Mouse (Mus musculus): ENCODE measurements around the gene Tmem243. TPM values are rescaled to one million over a fixed set of nuclear protein-coding genes. Genes with fewer than 3 reads are reported as not detected.

Gene Tmem243
- total RNA-seq, 1 experiment = 7.5 TPM

DNA sequence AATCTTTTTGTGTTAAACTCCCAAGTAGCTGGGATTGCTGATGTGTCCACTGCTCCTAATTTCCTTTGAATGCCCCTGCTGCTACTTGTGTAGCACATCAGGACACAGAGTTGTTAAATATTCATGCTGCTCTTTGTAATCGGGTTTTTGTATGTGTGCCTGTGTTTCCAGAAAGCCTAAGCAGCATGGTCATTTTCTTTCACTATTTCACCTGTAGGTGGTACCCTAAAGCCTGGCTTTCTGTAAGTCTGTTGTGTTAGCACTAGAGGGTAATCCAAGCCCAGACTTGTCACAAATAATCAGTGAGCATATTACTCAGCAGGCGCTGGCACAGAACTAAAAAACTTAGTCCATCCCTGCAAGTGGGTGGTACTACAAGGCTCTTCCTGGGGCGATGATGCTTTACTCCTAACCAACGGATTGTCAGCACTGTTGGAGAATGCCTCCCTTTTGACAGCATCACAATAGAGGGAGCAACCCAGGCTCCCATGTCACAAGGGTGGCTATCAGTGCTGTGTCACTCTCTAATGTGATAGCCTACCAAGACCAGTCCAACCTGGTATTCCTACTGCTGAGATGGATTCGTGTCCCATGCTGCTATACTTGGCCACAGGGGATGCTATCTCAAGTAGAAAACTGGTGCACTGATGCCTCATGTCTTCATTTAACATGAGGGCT, 27.2 kb upstream of the Tmem243 start:
- Histone ChIP-seq H3K9me3 (ENCODE audit: control insufficient read depth, insufficient read depth, low read depth, low read length) (no peaks in the 10 kb centered on the region), H3K27ac (ENCODE audit: insufficient read depth, low read depth, low read length, poor library complexity, severe bottlenecking) (no peak overlapping the region), H3K36me3 (ENCODE audit: control insufficient read depth, insufficient read depth, low read length, poor library complexity, severe bottlenecking) (no peaks in the 10 kb centered on the region), H3K4me3 (ENCODE audit: insufficient read depth in 1 of 2, low read depth in 1 of 2, low read length in 2 of 2, poor library complexity in 1 of 2, severe bottlenecking in 1 of 2) (no peak overlapping the region), H3K4me1 (ENCODE audit: control insufficient read depth in 2 of 2, insufficient read depth in 2 of 2, low read length in 2 of 2, poor library complexity in 1 of 2) (0 out of 4 replicates have a peak, but pooled peaks cover 0 to 3% of the 10 kb centered on the region in 2 experiments), H3K9ac (ENCODE audit: insufficient read depth, low read depth, low read length, poor library complexity, severe bottlenecking) (no peak overlapping the region)
- no peak for TF ChIP-seq ZC3H11A (IDR thresholded peaks at IDR 0.05; ENCODE audit: borderline replicate concordance, low read depth, low read length)
- no peak for TF ChIP-seq HCFC1 (IDR thresholded peaks at IDR 0.05; ENCODE audit: borderline replicate concordance, insufficient read depth, low read length)
- TF ChIP-seq CHD2 (IDR thresholded peaks at IDR 0.05; ENCODE audit: low read depth, low read length) = no peak
- no peak for TF ChIP-seq MAFK (IDR thresholded peaks at IDR 0.05; ENCODE audit: insufficient read depth, low read depth, low read length)
- no peak for TF ChIP-seq ZNF384 (IDR thresholded peaks at IDR 0.05; ENCODE audit: low read depth, low read length)
- DNase-seq (ENCODE audit: low read depth, low spot score) = no peak
- in situ Hi-C loops (cut with MboI; ENCODE audit: low sequenced_read_pairs in 2 of 2, unreplicated experiment in 2 of 2) = no loop called here

DNA sequence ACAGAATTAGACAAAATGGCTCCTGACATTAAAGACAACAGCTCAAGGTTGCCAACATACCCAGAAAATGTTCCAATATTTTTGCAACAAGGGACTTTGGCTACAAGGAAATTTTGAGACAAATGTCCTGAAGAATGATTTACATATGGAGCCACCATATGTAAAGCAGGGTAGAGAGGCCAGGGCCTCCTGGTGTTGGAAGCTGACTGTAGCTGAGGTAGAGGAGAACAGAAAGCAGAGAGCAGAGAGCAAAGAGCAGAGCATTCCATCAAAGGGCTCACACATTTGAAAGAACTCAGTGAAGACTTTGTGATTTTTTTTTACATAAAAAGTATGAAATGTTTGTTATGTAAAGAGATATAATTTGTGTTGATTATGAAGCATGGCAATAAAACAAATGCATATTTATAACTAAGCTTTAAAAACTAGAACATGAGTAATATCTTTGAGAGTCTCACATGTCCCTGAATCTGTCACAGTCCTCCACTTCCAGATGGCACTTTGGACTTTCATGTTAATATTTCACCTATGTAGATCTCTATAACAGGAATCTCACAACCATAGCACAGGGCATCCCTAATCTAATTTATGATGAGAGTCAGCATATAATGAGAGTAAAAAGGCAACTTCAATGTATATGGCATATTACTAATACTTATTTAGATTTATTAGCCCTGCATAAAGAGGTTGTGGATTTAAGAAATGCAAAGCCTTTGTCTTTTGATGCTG, 20.5 kb upstream of the Tmem243 start:
- DNase-seq (ENCODE audit: low read depth, low spot score) = no peak
- no peak overlapping the region for H3K4me3 ChIP-seq (ENCODE audit: insufficient read depth in 1 of 2, low read depth in 1 of 2, low read length in 2 of 2, poor library complexity in 1 of 2, severe bottlenecking in 1 of 2)
- no peak overlapping the region for H3K27ac ChIP-seq (ENCODE audit: insufficient read depth, low read depth, low read length, poor library complexity, severe bottlenecking)
- H3K9ac ChIP-seq (ENCODE audit: insufficient read depth, low read depth, low read length, poor library complexity, severe bottlenecking) = no peak overlapping the region
- H3K36me3 ChIP-seq (ENCODE audit: control insufficient read depth, insufficient read depth, low read length, poor library complexity, severe bottlenecking) = no peaks in the 10 kb centered on the region
- no peak for TF ChIP-seq CHD2 (IDR thresholded peaks at IDR 0.05; ENCODE audit: low read depth, low read length)
- TF ChIP-seq HCFC1 (IDR thresholded peaks at IDR 0.05; ENCODE audit: borderline replicate concordance, insufficient read depth, low read length) = no peak
- TF ChIP-seq ZNF384 (IDR thresholded peaks at IDR 0.05; ENCODE audit: low read depth, low read length) = no peak
- no peak for TF ChIP-seq ZC3H11A (IDR thresholded peaks at IDR 0.05; ENCODE audit: borderline replicate concordance, low read depth, low read length)
- no peak for TF ChIP-seq MAFK (IDR thresholded peaks at IDR 0.05; ENCODE audit: insufficient read depth, low read depth, low read length)
- no peaks in the 10 kb centered on the region for H3K4me1 ChIP-seq (ENCODE audit: control insufficient read depth in 2 of 2, insufficient read depth in 2 of 2, low read length in 2 of 2, poor library complexity in 1 of 2)
- H3K9me3 ChIP-seq (ENCODE audit: control insufficient read depth, insufficient read depth, low read depth, low read length) = no peaks in the 10 kb centered on the region
- in situ Hi-C loops (cut with MboI; ENCODE audit: low sequenced_read_pairs in 2 of 2, unreplicated experiment in 2 of 2) = no loop called here

DNA sequence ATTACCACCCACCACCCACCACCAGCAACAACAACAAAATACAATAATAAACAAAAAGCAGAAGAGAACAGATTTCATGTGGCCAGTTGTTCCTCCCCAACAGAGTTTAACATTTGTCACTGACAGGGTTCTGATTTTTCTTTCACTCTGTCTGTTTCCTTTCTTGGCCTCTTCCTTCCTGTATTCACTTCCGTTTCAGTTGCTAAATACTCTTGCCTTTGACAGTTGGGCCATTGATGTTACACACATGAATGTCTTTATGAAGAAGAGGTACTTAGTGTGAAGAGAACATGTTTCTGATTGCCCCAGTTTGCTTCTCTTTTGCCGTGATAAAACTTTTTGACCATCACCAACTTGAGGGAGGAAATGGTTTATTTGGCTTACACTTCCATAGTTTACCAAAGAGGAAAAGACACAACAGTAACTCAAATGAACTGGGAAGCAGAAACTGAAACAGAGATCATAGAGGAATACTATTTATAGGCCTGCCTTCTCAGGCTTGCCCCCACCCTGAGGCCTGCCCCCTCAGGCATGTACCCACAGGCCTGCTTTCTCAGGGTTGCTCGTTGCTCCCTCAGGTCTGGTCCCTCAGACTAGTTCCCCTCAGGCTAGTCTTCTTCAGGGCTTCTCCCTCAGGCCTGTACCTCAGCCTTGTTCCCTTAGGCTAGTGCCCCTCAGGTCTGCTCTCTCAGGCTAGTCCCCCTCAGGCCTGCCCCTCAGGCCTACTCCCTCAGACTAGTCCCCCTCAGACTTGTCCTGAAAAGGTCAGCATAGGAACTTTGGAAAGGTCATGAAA, 13.3 kb upstream of the Tmem243 start:
- Histone ChIP-seq H3K27ac (ENCODE audit: insufficient read depth, low read depth, low read length, poor library complexity, severe bottlenecking) (no peak overlapping the region), H3K36me3 (ENCODE audit: control insufficient read depth, insufficient read depth, low read length, poor library complexity, severe bottlenecking) (no peaks in the 10 kb centered on the region), H3K9ac (ENCODE audit: insufficient read depth, low read depth, low read length, poor library complexity, severe bottlenecking) (no peak overlapping the region), H3K4me1 (ENCODE audit: control insufficient read depth in 2 of 2, insufficient read depth in 2 of 2, low read length in 2 of 2, poor library complexity in 1 of 2) (no peaks in the 10 kb centered on the region), H3K4me3 (ENCODE audit: insufficient read depth in 1 of 2, low read depth in 1 of 2, low read length in 2 of 2, poor library complexity in 1 of 2, severe bottlenecking in 1 of 2) (no peak overlapping the region), H3K9me3 (ENCODE audit: control insufficient read depth, insufficient read depth, low read depth, low read length) (no peaks in the 10 kb centered on the region)
- in situ Hi-C loops (cut with MboI; ENCODE audit: low sequenced_read_pairs in 2 of 2, unreplicated experiment in 2 of 2) = no loop called here
- no peak for DNase-seq (ENCODE audit: low read depth, low spot score)
- TF ChIP-seq CHD2 (IDR thresholded peaks at IDR 0.05; ENCODE audit: low read depth, low read length) (no peak), ZNF384 (IDR thresholded peaks at IDR 0.05; ENCODE audit: low read depth, low read length) (no peak), HCFC1 (IDR thresholded peaks at IDR 0.05; ENCODE audit: borderline replicate concordance, insufficient read depth, low read length) (no peak), MAFK (IDR thresholded peaks at IDR 0.05; ENCODE audit: insufficient read depth, low read depth, low read length) (no peak), ZC3H11A (IDR thresholded peaks at IDR 0.05; ENCODE audit: borderline replicate concordance, low read depth, low read length) (no peak)

DNA sequence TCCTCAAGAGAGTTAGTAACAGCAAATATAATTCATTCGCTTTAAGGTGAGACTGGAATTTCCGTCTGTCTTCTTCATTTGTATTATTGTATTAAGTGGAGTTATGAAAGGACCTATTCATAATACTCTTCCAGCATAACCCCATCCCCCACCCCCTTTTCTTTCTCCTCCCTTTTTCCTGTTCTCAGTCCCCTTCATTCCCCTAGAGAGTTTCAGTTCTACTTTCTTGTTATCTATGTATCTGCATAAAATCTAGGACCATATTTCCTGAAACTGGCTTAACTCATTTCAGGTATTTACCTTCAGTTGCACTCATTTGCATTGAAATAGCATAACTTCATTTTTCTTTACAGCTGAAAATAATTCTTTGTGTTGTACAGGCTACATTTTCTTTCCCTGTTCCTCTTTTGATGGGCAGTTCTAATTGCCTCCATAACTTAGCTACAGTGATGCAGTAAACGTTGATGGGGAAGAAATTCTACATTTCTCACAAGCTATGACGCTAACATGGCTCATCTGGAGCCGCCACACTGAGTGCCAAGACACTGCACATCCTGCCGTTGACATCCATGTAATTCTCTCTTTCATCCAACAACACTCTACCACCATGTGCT, 9.9 kb upstream of the Tmem243 start:
- Histone ChIP-seq H3K9me3 (ENCODE audit: control insufficient read depth, insufficient read depth, low read depth, low read length) (no peaks in the 10 kb centered on the region), H3K9ac (ENCODE audit: insufficient read depth, low read depth, low read length, poor library complexity, severe bottlenecking) (no peak overlapping the region), H3K4me3 (ENCODE audit: insufficient read depth in 1 of 2, low read depth in 1 of 2, low read length in 2 of 2, poor library complexity in 1 of 2, severe bottlenecking in 1 of 2) (no peak overlapping the region), H3K27ac (ENCODE audit: insufficient read depth, low read depth, low read length, poor library complexity, severe bottlenecking) (no peak overlapping the region), H3K4me1 (ENCODE audit: control insufficient read depth in 2 of 2, insufficient read depth in 2 of 2, low read length in 2 of 2, poor library complexity in 1 of 2) (no peaks in the 10 kb centered on the region), H3K36me3 (ENCODE audit: control insufficient read depth, insufficient read depth, low read length, poor library complexity, severe bottlenecking) (no peaks in the 10 kb centered on the region)
- DNase-seq (ENCODE audit: low read depth, low spot score) = no peak
- TF ChIP-seq CHD2 (IDR thresholded peaks at IDR 0.05; ENCODE audit: low read depth, low read length) = no peak
- no peak for TF ChIP-seq HCFC1 (IDR thresholded peaks at IDR 0.05; ENCODE audit: borderline replicate concordance, insufficient read depth, low read length)
- TF ChIP-seq ZNF384 (IDR thresholded peaks at IDR 0.05; ENCODE audit: low read depth, low read length) = no peak
- in situ Hi-C loops (cut with MboI; ENCODE audit: low sequenced_read_pairs in 2 of 2, unreplicated experiment in 2 of 2) = no loop called here
